Mouse (Mus musculus): ENCODE results near the gene Wdr54. TPM values are rescaled to one million over a fixed set of nuclear protein-coding genes. Genes with fewer than 3 reads are reported as not detected.

Gene Wdr54
- polyA plus RNA-seq, 1 experiment from 2014 or later, result 4.2 TPM

DNA sequence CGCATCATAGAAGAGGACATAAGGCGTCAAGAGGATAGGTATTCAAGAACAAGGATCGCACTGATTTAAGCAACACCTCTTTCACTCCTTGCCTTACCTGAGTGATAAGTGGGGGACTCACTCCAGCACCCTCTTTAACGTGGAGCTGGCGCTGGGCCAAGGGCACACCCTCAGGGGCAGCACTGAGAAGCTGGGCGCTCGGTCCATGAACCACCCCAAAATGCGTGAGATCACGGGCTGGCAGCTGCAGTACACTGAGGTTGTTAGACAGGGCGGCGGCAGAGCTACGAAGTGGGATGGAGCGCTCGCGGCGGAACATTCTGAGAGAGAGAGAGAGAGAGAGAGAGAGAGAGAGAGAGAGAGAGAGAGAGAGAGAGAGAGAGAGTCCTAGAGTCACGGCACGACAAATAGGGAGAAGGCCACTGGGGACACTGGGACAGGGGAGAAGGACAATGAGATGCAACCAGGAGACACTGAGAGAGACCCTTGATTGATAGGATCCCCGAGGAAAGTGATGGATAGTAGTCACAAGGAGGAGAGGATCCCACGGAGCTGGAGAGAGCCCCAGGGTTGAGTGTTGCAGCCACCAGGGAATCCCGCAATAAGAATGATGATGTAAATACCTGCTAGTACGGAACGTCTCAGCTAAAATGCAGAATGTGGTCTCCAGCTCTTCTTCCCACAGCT, 502 bp downstream of the Wdr54 start:
- Histone ChIP-seq H3K27me3 (replicated peaks) (peaks cover 23% of the 10 kb centered on the region), H3K4me3 (peak overlapping the region; percentile 60), H3K36me3 (peaks cover 19% of the 10 kb centered on the region), H3K27ac (ENCODE audit: poor library complexity, severe bottlenecking) (no peak overlapping the region), H3K4me1 (replicated peaks) (peaks cover 22% of the 10 kb centered on the region), H3K9me3 (replicated peaks) (no peaks in the 10 kb centered on the region), H3K4me2 (peak overlapping the region; percentile 88), H3K9ac (peak overlapping the region; percentile 71)
- ATAC-seq (ENCODE audit: insufficient number of reproducible peaks, low FRiP score), result no peak
- WGBS, result 9% methylated on average over 23 of the region's 23 CpGs

DNA sequence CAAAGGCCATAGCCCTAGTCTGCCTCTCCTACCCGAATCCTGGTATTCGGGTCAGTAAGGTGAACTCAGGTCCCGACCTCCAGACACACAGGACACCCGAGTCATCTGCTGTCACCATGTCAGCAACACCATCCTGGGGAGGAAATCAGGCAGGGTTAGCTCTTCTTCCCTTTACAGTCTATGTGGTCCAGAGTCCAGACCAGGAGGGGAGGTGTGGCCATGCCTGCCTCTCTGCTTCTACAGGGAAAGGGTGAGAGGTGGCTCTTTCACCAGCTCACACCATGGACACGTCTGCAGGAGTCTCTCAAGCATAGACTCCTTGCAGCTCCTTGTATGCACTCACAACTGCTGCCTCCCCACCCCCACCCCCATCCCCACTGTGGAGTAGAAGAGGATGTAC, 2.7 kb downstream of the Wdr54 start:
- no peak overlapping the region for H3K4me2 ChIP-seq
- 0 out of 2 replicates have a peak, but pooled peaks cover 13% of the 10 kb centered on the region for H3K27me3 ChIP-seq (replicated peaks)
- H3K4me1 ChIP-seq (replicated peaks), result peaks cover 25% of the 10 kb centered on the region
- no peak overlapping the region for H3K4me3 ChIP-seq
- 55% methylated on average over 5 of the region's 5 CpGs for WGBS
- H3K9ac ChIP-seq, result no peak overlapping the region
- H3K27ac ChIP-seq (ENCODE audit: poor library complexity, severe bottlenecking), result no peak overlapping the region
- no peak for ATAC-seq (ENCODE audit: insufficient number of reproducible peaks, low FRiP score)
- peaks cover 41% of the 10 kb centered on the region for H3K36me3 ChIP-seq
- no peaks in the 10 kb centered on the region for H3K9me3 ChIP-seq (replicated peaks)

DNA sequence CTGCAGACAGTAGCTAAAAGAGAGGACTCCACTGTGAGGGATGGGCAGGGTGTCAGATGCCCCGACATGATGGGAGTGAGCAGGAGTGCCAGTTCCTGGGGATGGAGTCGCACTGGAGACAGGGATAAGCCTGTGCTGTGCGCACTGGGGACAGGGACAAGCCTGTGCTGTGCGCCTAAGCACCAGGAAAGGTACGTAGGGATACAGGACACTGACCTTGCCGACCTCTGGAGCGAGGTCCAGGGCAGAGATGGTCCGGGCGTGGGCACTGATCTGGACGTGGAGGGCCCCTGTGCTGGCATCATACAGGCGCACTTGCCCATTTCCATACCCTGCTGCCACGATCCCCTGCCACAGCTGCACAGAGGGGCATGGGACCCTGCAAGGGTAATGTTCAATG, 3.2 kb downstream of the Wdr54 start:
- H3K9me3 ChIP-seq (replicated peaks), result no peaks in the 10 kb centered on the region

DNA sequence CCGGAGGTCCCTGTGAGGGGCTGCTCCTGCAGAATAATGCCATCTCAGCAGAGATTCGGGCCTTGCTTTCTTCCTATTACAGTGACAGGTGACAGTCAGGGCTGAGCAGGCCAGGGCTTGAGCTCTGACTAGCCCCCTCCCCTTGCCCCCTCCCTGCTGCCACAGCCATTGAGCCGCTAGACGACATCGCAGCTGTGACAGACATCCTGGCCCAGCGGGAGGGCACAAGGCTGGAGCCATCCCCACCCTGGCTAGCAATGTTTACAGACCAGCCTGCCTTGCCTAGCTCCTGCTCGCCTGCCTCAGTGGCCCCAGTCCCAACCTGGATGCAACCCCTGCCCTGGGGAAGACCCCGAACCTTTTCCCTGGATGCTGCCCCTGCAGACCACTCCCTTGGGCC, 4.5 kb downstream of the Wdr54 start:
- Histone ChIP-seq H3K27me3 (replicated peaks) (0 out of 2 replicates have a peak, but pooled peaks cover 13% of the 10 kb centered on the region), H3K36me3 (peaks cover 58% of the 10 kb centered on the region), H3K27ac (ENCODE audit: poor library complexity, severe bottlenecking) (no peak overlapping the region), H3K4me1 (replicated peaks) (peaks cover 25% of the 10 kb centered on the region), H3K9me3 (replicated peaks) (no peaks in the 10 kb centered on the region), H3K9ac (peak overlapping the region; percentile 39), H3K4me2 (0 out of 2 replicates have a peak overlapping the region, but pooled peaks have one; percentile 6), H3K4me3 (no peak overlapping the region)
- WGBS, result 20% methylated on average over 8 of the region's 8 CpGs
- ATAC-seq (ENCODE audit: insufficient number of reproducible peaks, low FRiP score), result no peak

More for the DNA sequence above, 3.2 kb downstream of the Wdr54 start:
- Histone ChIP-seq H3K27me3 (replicated peaks) (0 out of 2 replicates have a peak, but pooled peaks cover 13% of the 10 kb centered on the region), H3K4me1 (replicated peaks) (peaks cover 25% of the 10 kb centered on the region), H3K4me3 (no peak overlapping the region), H3K4me2 (no peak overlapping the region), H3K36me3 (peaks cover 46% of the 10 kb centered on the region), H3K27ac (ENCODE audit: poor library complexity, severe bottlenecking) (no peak overlapping the region), H3K9ac (no peak overlapping the region)
- 82% methylated on average over 12 of the region's 12 CpGs for WGBS
- ATAC-seq (ENCODE audit: insufficient number of reproducible peaks, low FRiP score), result no peak

DNA sequence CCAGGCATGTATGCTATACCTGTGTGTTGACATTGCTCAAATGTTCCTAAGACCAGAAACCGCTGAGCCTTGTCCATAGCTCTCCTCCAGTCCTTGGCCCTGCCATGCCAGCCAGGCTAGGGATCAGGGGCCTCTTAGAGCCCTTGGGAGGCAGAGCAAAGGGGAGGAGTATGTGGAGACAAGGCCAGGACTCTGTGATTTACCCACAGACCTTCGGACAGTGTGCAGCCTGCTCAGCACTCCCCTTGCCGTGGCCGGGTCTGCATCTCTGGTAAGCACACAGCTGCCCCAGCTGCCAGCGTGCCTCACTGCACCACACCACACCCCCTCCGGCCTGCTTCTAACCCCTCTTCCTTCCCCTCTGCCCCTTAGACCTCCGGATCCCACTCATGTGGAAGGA, 8.9 kb downstream of the Wdr54 start:
- WGBS, result 59% methylated on average over 7 of the region's 7 CpGs
- H3K9me3 ChIP-seq (replicated peaks), result no peaks in the 10 kb centered on the region
- H3K4me1 ChIP-seq (replicated peaks), result peaks cover 26% of the 10 kb centered on the region
- H3K4me3 ChIP-seq, result no peak overlapping the region
- ATAC-seq (ENCODE audit: insufficient number of reproducible peaks, low FRiP score), result no peak
- no peak overlapping the region for H3K9ac ChIP-seq
- H3K4me2 ChIP-seq, result no peak overlapping the region
- H3K27me3 ChIP-seq (replicated peaks), result no peaks in the 10 kb centered on the region
- H3K27ac ChIP-seq (ENCODE audit: poor library complexity, severe bottlenecking), result no peak overlapping the region
- H3K36me3 ChIP-seq, result peaks cover 54% of the 10 kb centered on the region

DNA sequence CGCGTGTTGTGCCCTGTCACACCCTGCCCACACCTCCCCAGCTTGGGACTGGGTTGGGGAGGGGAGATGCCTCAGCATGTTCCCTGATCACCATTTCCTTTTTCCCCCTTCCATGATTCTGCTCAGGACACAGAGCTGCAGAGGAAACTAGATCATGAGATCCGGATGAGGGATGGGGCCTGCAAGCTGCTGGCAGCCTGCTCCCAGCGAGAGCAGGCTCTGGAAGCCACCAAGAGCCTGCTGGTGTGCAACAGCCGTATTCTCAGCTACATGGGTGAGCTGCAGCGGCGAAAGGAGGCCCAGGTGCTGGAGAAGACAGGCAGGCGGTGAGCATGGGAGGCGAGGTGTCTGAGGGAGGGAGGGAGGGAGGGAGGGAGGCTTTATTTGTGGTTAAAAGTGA, 10.4 kb downstream of the Wdr54 start:
- Histone ChIP-seq H3K4me2 (no peak overlapping the region), H3K36me3 (peaks cover 47% of the 10 kb centered on the region), H3K4me3 (no peak overlapping the region), H3K4me1 (replicated peaks) (peaks cover 24% of the 10 kb centered on the region), H3K27ac (ENCODE audit: poor library complexity, severe bottlenecking) (0 out of 2 replicates have a peak overlapping the region, but pooled peaks have one; percentile 33), H3K9me3 (replicated peaks) (no peaks in the 10 kb centered on the region), H3K9ac (0 out of 2 replicates have a peak overlapping the region, but pooled peaks have one; percentile 15), H3K27me3 (replicated peaks) (no peaks in the 10 kb centered on the region)
- 59% methylated on average over 9 of the region's 9 CpGs for WGBS
- ATAC-seq (ENCODE audit: insufficient number of reproducible peaks, low FRiP score), result no peak

DNA sequence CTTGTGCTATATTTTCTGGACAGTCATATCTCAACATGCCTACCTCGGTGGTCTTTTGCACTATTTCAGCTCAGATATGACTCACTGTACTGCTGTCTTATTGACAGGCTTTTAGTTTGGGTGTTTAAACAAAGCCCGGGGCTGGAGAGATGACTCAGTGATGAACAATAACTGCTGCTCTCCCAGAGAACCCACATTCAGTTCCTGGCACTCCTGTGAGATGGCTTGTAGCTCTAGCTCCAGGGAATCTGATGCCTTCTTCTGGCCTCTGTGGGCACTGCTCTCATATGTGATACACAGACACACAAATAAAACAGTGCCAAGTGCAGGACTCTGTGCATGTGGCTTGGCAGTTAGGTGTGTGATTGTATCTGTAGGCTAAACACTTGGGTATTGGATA, 11.0 kb downstream of the Wdr54 start:
- H3K27ac ChIP-seq (ENCODE audit: poor library complexity, severe bottlenecking), result no peak overlapping the region
- no peak for ATAC-seq (ENCODE audit: insufficient number of reproducible peaks, low FRiP score)
- no peaks in the 10 kb centered on the region for H3K27me3 ChIP-seq (replicated peaks)

DNA sequence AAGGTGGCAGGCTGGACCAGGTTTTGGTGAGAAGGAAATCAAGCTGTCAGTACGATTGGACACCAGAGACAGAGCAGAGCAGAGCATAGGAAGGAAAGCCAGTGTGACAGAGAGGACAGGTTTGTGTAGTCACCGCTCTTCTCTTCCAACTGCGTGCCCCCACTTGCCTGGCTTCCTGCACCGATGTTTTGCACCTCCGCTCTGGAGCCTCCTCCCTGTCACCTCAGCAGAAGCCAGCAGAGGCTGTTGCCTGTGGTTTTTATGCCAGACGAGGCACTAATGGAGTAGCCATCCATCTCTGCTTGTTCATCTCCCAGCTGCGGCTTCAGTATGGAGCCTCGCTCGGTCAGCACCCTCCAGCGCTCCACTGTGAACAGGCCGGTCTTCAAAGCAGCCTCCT, 13.3 kb downstream of the Wdr54 start:
- WGBS, result 42% methylated on average over 11 of the region's 11 CpGs
- peaks cover 36% of the 10 kb centered on the region for H3K4me1 ChIP-seq (replicated peaks)

More for the DNA sequence above, 11.0 kb downstream of the Wdr54 start:
- Histone ChIP-seq H3K36me3 (peaks cover 41% of the 10 kb centered on the region), H3K4me2 (no peak overlapping the region), H3K9ac (no peak overlapping the region), H3K4me1 (replicated peaks) (peaks cover 20% of the 10 kb centered on the region), H3K9me3 (replicated peaks) (no peaks in the 10 kb centered on the region), H3K4me3 (no peak overlapping the region)
- 63% methylated on average over 2 of the region's 2 CpGs for WGBS

DNA sequence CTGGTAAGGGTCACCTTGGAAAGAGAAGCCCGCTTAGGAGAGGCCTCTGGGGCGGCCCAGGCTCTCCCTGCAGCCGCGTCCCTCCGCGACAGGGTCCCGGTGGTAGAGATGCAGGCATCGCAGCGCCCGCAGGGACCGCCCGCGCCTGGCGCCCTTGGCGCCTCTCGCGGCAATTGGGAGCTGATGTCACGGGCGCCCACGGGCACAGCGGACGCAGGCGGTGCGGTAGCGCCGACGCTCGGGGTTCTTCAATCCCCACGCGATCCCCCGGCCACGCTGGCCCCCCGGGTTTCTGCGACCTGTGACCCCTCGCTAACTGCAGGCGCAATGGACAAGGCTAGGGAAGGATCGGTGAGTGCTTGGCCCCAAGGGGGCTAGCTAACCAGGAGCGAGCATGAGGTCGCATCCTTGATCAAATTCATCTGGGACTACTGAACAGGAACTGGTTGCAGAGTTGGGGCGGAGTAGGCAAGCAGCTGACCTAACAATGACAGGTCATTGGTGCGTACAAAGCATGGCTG, 13.9 kb downstream of the Wdr54 start:
- no peaks in the 10 kb centered on the region for H3K27me3 ChIP-seq (replicated peaks)
- peaks cover 37% of the 10 kb centered on the region for H3K4me1 ChIP-seq (replicated peaks)
- peak overlapping the region; percentile 74 for H3K4me2 ChIP-seq
- 6% methylated on average over 41 of the region's 41 CpGs for WGBS
- ATAC-seq (ENCODE audit: insufficient number of reproducible peaks, low FRiP score), result no peak
- H3K27ac ChIP-seq (ENCODE audit: poor library complexity, severe bottlenecking), result peak overlapping the region; percentile 36
- peak overlapping the region; percentile 65 for H3K9ac ChIP-seq
- H3K4me3 ChIP-seq, result peak overlapping the region; percentile 42
- H3K9me3 ChIP-seq (replicated peaks), result no peaks in the 10 kb centered on the region
- H3K36me3 ChIP-seq, result peaks cover 12% of the 10 kb centered on the region

More for the DNA sequence above, 13.3 kb downstream of the Wdr54 start:
- Histone ChIP-seq H3K36me3 (peaks cover 18% of the 10 kb centered on the region), H3K27me3 (replicated peaks) (no peaks in the 10 kb centered on the region), H3K4me2 (peak overlapping the region; percentile 74), H3K9me3 (replicated peaks) (no peaks in the 10 kb centered on the region), H3K27ac (ENCODE audit: poor library complexity, severe bottlenecking) (no peak overlapping the region), H3K4me3 (peak overlapping the region; percentile 42), H3K9ac (peak overlapping the region; percentile 65)
- ATAC-seq (ENCODE audit: insufficient number of reproducible peaks, low FRiP score), result no peak

DNA sequence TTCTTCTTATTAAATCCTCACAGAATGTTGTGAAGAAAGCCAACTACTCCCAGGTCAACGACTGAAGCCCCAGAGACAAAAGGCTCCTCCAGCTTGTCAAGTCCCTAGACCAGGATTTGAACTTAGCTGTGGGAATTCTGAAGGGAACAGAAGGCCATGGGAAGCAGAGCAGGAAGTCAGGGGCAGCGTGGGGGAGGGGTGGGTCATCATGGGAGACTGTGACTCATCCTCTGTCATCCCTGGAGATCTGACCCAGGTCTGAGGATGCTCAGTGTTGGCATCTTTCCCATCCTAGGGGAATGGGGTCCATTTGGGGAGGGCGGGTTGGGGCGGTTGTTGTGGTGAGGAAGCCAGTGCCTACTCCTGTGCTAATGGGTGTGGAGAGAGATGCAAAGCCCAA, 14.6 kb downstream of the Wdr54 start:
- H3K4me3 ChIP-seq, result peak overlapping the region; percentile 42
- ATAC-seq (ENCODE audit: insufficient number of reproducible peaks, low FRiP score), result no peak
- 55% methylated on average over 4 of the region's 4 CpGs for WGBS
- H3K9me3 ChIP-seq (replicated peaks), result no peaks in the 10 kb centered on the region
- peak overlapping the region; percentile 74 for H3K4me2 ChIP-seq
- H3K4me1 ChIP-seq (replicated peaks), result peaks cover 38% of the 10 kb centered on the region
- no peaks in the 10 kb centered on the region for H3K27me3 ChIP-seq (replicated peaks)
- peaks cover 6% of the 10 kb centered on the region; the same call in 1 of the 2 replicates for H3K36me3 ChIP-seq
- H3K9ac ChIP-seq, result peak overlapping the region; percentile 65
- peak overlapping the region; percentile 36; the same call in 1 of the 2 replicates for H3K27ac ChIP-seq (ENCODE audit: poor library complexity, severe bottlenecking)

DNA sequence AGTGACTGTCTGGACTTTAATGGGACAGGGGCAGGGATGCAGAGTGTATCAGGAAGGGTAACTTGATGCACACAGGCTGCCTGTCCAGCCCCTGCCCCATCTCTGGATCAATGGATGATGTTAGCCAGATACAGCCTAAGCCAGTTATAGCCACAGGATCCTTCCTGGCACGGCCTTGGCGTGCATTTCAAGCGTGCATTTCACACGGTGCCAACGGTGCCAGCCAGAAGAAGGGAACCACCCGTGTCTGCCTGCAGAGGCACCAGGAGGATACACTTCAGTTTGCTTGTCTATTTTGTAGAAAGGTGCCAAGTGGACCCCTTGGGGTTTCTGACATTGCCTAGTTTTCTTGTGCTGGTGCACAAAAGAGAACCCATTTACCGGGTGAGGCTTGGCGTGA, 16.2 kb downstream of the Wdr54 start:
- no peak overlapping the region for H3K27ac ChIP-seq (ENCODE audit: poor library complexity, severe bottlenecking)
- H3K4me2 ChIP-seq, result no peak overlapping the region
- H3K4me3 ChIP-seq, result no peak overlapping the region
- H3K9me3 ChIP-seq (replicated peaks), result no peaks in the 10 kb centered on the region
- peaks cover 54% of the 10 kb centered on the region for H3K4me1 ChIP-seq (replicated peaks)
- no peak overlapping the region for H3K9ac ChIP-seq
- H3K27me3 ChIP-seq (replicated peaks), result peaks cover 2% of the 10 kb centered on the region; the same call in 1 of the 2 replicates
- H3K36me3 ChIP-seq, result no peaks in the 10 kb centered on the region; the same call in 1 of the 2 replicates
- WGBS, result 87% methylated on average over 8 of the region's 8 CpGs
- no peak for ATAC-seq (ENCODE audit: insufficient number of reproducible peaks, low FRiP score)
